Mouse (Mus musculus): Measurements from ENCODE around the gene Cebpb.

- TF ChIP-seq CTCF (IDR thresholded peaks at IDR 0.05; ENCODE audit: low read depth) (no peak), EP300 (IDR thresholded peaks at IDR 0.05; ENCODE audit: low read depth) (no peak)
Measured at GRCm38 (mm10) chr2:167658712-167659111, 30.0 kb upstream of the Cebpb start.

Measured in liver, postnatal 0 days (tissue).